Mouse (Mus musculus) liver, embryonic 12.5 days (tissue): ENCODE data around the gene Casp8ap2. TPM values are rescaled to one million over a fixed set of nuclear protein-coding genes. Genes with fewer than 3 reads are reported as not detected.

Experiments
- ATAC-seq: fragments of 200-750 bp; cut with Nextera tagmentation; 2 replicates; pipeline ENCODE4 v1.8.0; 2017; ENCODE audit warnings: moderate number of reproducible peaks, mild to moderate bottlenecking, moderate library complexity
- H3K27ac ChIP-seq: fragments of 300-500 bp; sonication (generic); 2 replicates; pipeline ENCODE4 v1.5.1; 2016; ENCODE audit warnings: mild to moderate bottlenecking
- H3K27me3 ChIP-seq: fragments of 300-500 bp; sonication (generic); replicated peaks from 2 replicates; pipeline ENCODE4 v1.6.1; 2016; ENCODE audit warnings: mild to moderate bottlenecking, moderate library complexity
- H3K36me3 ChIP-seq: fragments of 300-500 bp; sonication (generic); 2 replicates; pipeline ENCODE4 v1.6.1; 2016; ENCODE audit warnings: mild to moderate bottlenecking, moderate library complexity
- H3K4me1 ChIP-seq: fragments of 300-500 bp; sonication (generic); 2 replicates; pipeline ENCODE4 v1.6.1; 2016
- H3K4me2 ChIP-seq: fragments of 300-500 bp; sonication (generic); 2 replicates; pipeline ENCODE4 v1.6.1; 2016; ENCODE audit warnings: mild to moderate bottlenecking, moderate library complexity
- H3K4me3 ChIP-seq: fragments of 300-500 bp; sonication (generic); 2 replicates; pipeline ENCODE4 v1.5.1; 2016; ENCODE audit warnings: mild to moderate bottlenecking, moderate library complexity
- H3K9ac ChIP-seq: fragments of 300-500 bp; sonication (generic); 2 replicates; pipeline ENCODE4 v1.6.1; 2016; ENCODE audit warnings: mild to moderate bottlenecking, moderate library complexity
- H3K9me3 ChIP-seq: fragments of 300-500 bp; sonication (generic); replicated peaks from 2 replicates; pipeline ENCODE4 v1.6.1; 2016; ENCODE audit warnings: mild to moderate bottlenecking, moderate library complexity
- WGBS: fragments of 180-500 bp; shearing (Covaris S2); methylation state at CpG from one replicate; pipeline ENCODE4 v1.1.7; 2016; ENCODE audit not compliant: insufficient replicate concordance; 5-methylcytosine and 5-hydroxymethylcytosine counted together
- polyA plus RNA-seq: library from polyadenylated mRNA; unstranded; fragments of >200 nt; fragmentation: Nextera tagmentation; extraction: Ambion mirVana; gene quantifications from 2 replicates; pipeline ENCODE4 v1.2.1, GENCODE M21; 2016

Gene Casp8ap2
- polyA plus RNA-seq, 1 experiment from 2014 or later = 36.2 TPM

DNA sequence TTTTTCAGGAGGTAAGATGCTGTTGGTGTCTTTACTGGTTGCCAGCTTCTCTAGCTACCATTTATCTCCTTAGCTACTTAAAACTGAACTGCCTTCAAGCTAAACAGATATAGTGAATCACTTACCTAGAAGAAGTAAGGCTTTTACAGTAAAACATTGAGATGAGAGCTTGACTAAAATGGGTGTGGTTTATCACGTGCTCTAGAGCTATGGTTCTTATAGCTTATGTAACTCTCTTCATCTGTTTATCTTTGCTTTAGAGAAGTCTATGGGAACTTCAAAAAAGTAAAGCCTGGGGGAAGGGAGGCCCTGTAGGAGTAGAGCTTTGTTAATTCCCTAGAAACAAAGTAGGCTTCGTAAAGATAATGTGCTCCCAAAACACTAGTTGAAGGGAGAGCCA is 58.8 kb downstream of the Casp8ap2 start:
- WGBS = 66% methylated on average over 2 of the region's 2 CpGs
- Histone ChIP-seq H3K4me3 (no peak overlapping the region), H3K36me3 (peaks cover 96% of the 10 kb centered on the region), H3K27me3 (no peaks in the 10 kb centered on the region), H3K9ac (no peak overlapping the region), H3K4me1 (no peaks in the 10 kb centered on the region), H3K27ac (no peak overlapping the region), H3K9me3 (no peaks in the 10 kb centered on the region), H3K4me2 (no peak overlapping the region)
- no peak for ATAC-seq

DNA sequence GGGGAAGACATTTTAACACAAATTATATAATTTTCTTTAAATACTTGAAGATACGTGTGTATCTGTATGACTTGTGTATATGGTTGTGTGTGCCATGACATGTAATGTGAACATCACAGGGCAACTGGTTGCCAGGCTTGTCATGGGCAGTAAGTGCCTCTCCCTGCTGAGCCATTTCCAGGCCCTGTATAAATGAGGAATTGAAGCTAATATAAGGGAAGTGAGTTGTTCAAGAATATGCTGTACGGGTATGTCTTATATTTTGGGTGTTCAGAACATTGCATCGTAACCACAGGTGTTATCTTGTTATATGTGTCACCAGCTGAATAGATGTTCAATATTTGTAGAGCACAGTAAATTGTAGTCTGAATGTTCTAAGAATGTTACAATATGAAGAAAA is 62.2 kb downstream of the Casp8ap2 start:
- Histone ChIP-seq H3K4me2 (no peak overlapping the region), H3K36me3 (peaks cover 88% of the 10 kb centered on the region), H3K4me3 (no peak overlapping the region), H3K4me1 (no peaks in the 10 kb centered on the region), H3K9me3 (no peaks in the 10 kb centered on the region), H3K27ac (no peak overlapping the region), H3K27me3 (no peaks in the 10 kb centered on the region), H3K9ac (no peak overlapping the region)
- WGBS = 74% methylated on average over 3 of the region's 3 CpGs
- ATAC-seq = no peak

GRCm38 (mm10) chr4:32680843-32681242 is 65.6 kb downstream of the Casp8ap2 start:
- H3K27me3 ChIP-seq = no peaks in the 10 kb centered on the region
- WGBS = 71% methylated on average over 3 of the region's 3 CpGs

GRCm38 (mm10) chr4:32682471-32682870 is 67.2 kb downstream of the Casp8ap2 start:
- no peak for ATAC-seq
- Histone ChIP-seq H3K4me3 (no peak overlapping the region), H3K9ac (no peak overlapping the region), H3K4me1 (no peaks in the 10 kb centered on the region), H3K27me3 (no peaks in the 10 kb centered on the region), H3K27ac (no peak overlapping the region), H3K9me3 (no peaks in the 10 kb centered on the region), H3K4me2 (no peak overlapping the region), H3K36me3 (peaks cover 88% of the 10 kb centered on the region)
- WGBS = 81% methylated on average over 4 of the region's 4 CpGs

More at GRCm38 (mm10) chr4:32680843-32681242, 65.6 kb downstream of the Casp8ap2 start:
- Histone ChIP-seq H3K36me3 (peaks cover 90% of the 10 kb centered on the region), H3K4me1 (no peaks in the 10 kb centered on the region), H3K9ac (no peak overlapping the region), H3K9me3 (no peaks in the 10 kb centered on the region), H3K4me3 (no peak overlapping the region), H3K4me2 (no peak overlapping the region), H3K27ac (no peak overlapping the region)
- ATAC-seq = no peak

GRCm38 (mm10) chr4:32683061-32683582 is 67.9 kb downstream of the Casp8ap2 start:
- ATAC-seq = no peak

More at GRCm38 (mm10) chr4:32683061-32683582, 67.9 kb downstream of the Casp8ap2 start:
- Histone ChIP-seq H3K4me1 (no peaks in the 10 kb centered on the region), H3K36me3 (peaks cover 86% of the 10 kb centered on the region), H3K9ac (no peak overlapping the region), H3K4me3 (no peak overlapping the region), H3K27me3 (no peaks in the 10 kb centered on the region), H3K9me3 (no peaks in the 10 kb centered on the region), H3K4me2 (no peak overlapping the region), H3K27ac (no peak overlapping the region)
- 83% methylated on average over 6 of the region's 6 CpGs for WGBS

Other genes with a start within 250 kb of the Casp8ap2 start
- 0.06 TPM in 2 replicates for gene Gja10, start 12.7 kb upstream of the Casp8ap2 start, polyA plus RNA-seq
- 10.9 and 11.4 TPM in 2 replicates for gene Mdn1, start 41.7 kb downstream of the Casp8ap2 start, polyA plus RNA-seq
- gene Lyrm2, start 184.8 kb downstream of the Casp8ap2 start, polyA plus RNA-seq = 45.2 and 48.3 TPM in 2 replicates